Mouse (Mus musculus): Measurements from ENCODE around the gene Cacnb4. TPM values are rescaled to one million over a fixed set of nuclear protein-coding genes. Genes with fewer than 3 reads are reported as not detected.

Gene Cacnb4
- polyA plus RNA-seq, 1 experiment from 2014 or later, result 2.0 TPM

- Histone ChIP-seq H3K4me3 (ENCODE audit: low read length) (no peak overlapping the region), H3K4me2 (replicated peaks; ENCODE audit: low read depth, low read length) (no peak overlapping the region), H3K4me1 (ENCODE audit: insufficient read depth, low read length) (no peaks in the 10 kb centered on the region), H3K9ac (replicated peaks; ENCODE audit: low read length) (no peak overlapping the region), H3K27ac (ENCODE audit: low read length) (no peak overlapping the region), H3K27me3 (ENCODE audit: insufficient read depth, low read length) (no peaks in the 10 kb centered on the region), H3K36me3 (ENCODE audit: insufficient read depth, low read length) (peaks cover 6% of the 10 kb centered on the region; the same call in 1 of the 2 replicates), H3K9me3 (ENCODE audit: low read length) (no peaks in the 10 kb centered on the region)
- 0 out of 2 replicates have a peak, but pooled peaks have one; percentile 51 for ATAC-seq (ENCODE audit: low FRiP score, low TSS enrichment)
- WGBS, result 50% methylated on average over 6 of the region's 6 CpGs
Observed at GRCm38 (mm10) chr2:52694604-52695003, 18.0 kb upstream of the Cacnb4 start.

DNA sequence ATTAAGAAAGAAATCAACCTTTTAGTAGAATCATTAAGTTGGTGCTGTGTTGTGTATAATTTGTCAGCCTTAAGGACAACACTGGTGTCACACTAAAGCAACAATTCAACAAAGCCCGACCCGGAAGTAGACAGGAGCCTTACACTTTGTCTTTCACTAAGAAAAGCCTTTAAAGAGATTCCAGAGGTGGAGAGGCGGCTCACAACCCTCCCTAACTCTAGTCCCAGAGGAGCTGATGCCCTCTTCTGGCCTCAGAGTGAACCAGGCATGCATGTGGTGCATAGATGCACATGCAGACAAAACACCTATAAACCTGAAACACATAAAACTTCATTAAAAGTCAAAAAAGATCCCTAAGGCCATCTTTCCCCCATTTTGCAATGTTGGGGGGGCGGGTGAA lies 15.1 kb upstream of the Cacnb4 start:
- H3K27ac ChIP-seq (ENCODE audit: low read length), result no peak overlapping the region
- no peak for ATAC-seq (ENCODE audit: low FRiP score, low TSS enrichment)
- no peaks in the 10 kb centered on the region for H3K27me3 ChIP-seq (ENCODE audit: insufficient read depth, low read length)
- no peak overlapping the region for H3K4me2 ChIP-seq (replicated peaks; ENCODE audit: low read depth, low read length)
- H3K4me1 ChIP-seq (ENCODE audit: insufficient read depth, low read length), result no peaks in the 10 kb centered on the region
- H3K36me3 ChIP-seq (ENCODE audit: insufficient read depth, low read length), result 0 out of 2 replicates have a peak, but pooled peaks cover 3% of the 10 kb centered on the region
- H3K4me3 ChIP-seq (ENCODE audit: low read length), result no peak overlapping the region
- H3K9me3 ChIP-seq (ENCODE audit: low read length), result no peaks in the 10 kb centered on the region
- no peak overlapping the region for H3K9ac ChIP-seq (replicated peaks; ENCODE audit: low read length)
- WGBS, result 80% methylated on average over 4 of the region's 4 CpGs

- no peak overlapping the region for H3K4me2 ChIP-seq (replicated peaks; ENCODE audit: low read depth, low read length)
- H3K27ac ChIP-seq (ENCODE audit: low read length), result no peak overlapping the region
- no peaks in the 10 kb centered on the region for H3K36me3 ChIP-seq (ENCODE audit: insufficient read depth, low read length)
- WGBS, result 68% methylated on average over 6 of the region's 6 CpGs
- no peaks in the 10 kb centered on the region for H3K9me3 ChIP-seq (ENCODE audit: low read length)
- no peak for ATAC-seq (ENCODE audit: low FRiP score, low TSS enrichment)
- no peaks in the 10 kb centered on the region for H3K4me1 ChIP-seq (ENCODE audit: insufficient read depth, low read length)
- no peaks in the 10 kb centered on the region for H3K27me3 ChIP-seq (ENCODE audit: insufficient read depth, low read length)
- H3K4me3 ChIP-seq (ENCODE audit: low read length), result no peak overlapping the region
- H3K9ac ChIP-seq (replicated peaks; ENCODE audit: low read length), result no peak overlapping the region
Observed at GRCm38 (mm10) chr2:52686601-52687000, 10.0 kb upstream of the Cacnb4 start.

DNA sequence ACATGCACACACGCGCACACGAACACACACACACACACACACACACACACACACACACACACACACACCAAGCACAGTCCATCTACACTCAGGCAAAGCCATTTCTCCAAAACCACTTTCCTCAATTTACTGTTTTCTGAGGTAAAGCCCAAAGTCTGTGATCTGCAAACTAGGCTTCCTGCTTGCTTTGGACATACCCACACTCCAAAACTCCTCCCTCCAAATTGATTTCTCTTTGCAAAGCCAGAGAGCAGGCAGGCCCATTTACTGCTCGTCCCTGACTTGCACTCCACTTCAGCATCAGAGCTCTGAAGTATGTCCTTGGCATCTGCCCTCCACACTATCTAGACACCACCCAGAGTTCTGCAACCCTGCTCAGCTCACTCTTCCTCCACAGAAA lies 958 bp upstream of the Cacnb4 start:
- H3K9ac ChIP-seq (replicated peaks; ENCODE audit: low read length), result no peak overlapping the region
- ATAC-seq (ENCODE audit: low FRiP score, low TSS enrichment), result no peak

GRCm38 (mm10) chr2:52676913-52677303 lies 277 bp upstream of the Cacnb4 start:
- Histone ChIP-seq H3K4me2 (replicated peaks; ENCODE audit: low read depth, low read length) (peak overlapping the region; percentile 82), H3K9me3 (ENCODE audit: low read length) (no peaks in the 10 kb centered on the region), H3K36me3 (ENCODE audit: insufficient read depth, low read length) (no peaks in the 10 kb centered on the region), H3K4me1 (ENCODE audit: insufficient read depth, low read length) (peaks cover 15% of the 10 kb centered on the region; the same call in 1 of the 2 replicates), H3K4me3 (ENCODE audit: low read length) (peak overlapping the region; percentile 71), H3K27me3 (ENCODE audit: insufficient read depth, low read length) (peaks cover 16% of the 10 kb centered on the region), H3K9ac (replicated peaks; ENCODE audit: low read length) (no peak overlapping the region), H3K27ac (ENCODE audit: low read length) (0 out of 2 replicates have a peak overlapping the region, but pooled peaks have one; percentile 34)
- peak; percentile 18; the same call in 1 of the 2 replicates for ATAC-seq (ENCODE audit: low FRiP score, low TSS enrichment)
- 5% methylated on average over 6 of the region's 6 CpGs for WGBS

More for the DNA sequence above, 958 bp upstream of the Cacnb4 start:
- Histone ChIP-seq H3K27ac (ENCODE audit: low read length) (no peak overlapping the region), H3K9me3 (ENCODE audit: low read length) (no peaks in the 10 kb centered on the region), H3K27me3 (ENCODE audit: insufficient read depth, low read length) (peaks cover 16% of the 10 kb centered on the region), H3K36me3 (ENCODE audit: insufficient read depth, low read length) (no peaks in the 10 kb centered on the region), H3K4me3 (ENCODE audit: low read length) (no peak overlapping the region), H3K4me1 (ENCODE audit: insufficient read depth, low read length) (peaks cover 15% of the 10 kb centered on the region; the same call in 1 of the 2 replicates), H3K4me2 (replicated peaks; ENCODE audit: low read depth, low read length) (no peak overlapping the region)
- 60% methylated on average over 4 of the region's 4 CpGs for WGBS

DNA sequence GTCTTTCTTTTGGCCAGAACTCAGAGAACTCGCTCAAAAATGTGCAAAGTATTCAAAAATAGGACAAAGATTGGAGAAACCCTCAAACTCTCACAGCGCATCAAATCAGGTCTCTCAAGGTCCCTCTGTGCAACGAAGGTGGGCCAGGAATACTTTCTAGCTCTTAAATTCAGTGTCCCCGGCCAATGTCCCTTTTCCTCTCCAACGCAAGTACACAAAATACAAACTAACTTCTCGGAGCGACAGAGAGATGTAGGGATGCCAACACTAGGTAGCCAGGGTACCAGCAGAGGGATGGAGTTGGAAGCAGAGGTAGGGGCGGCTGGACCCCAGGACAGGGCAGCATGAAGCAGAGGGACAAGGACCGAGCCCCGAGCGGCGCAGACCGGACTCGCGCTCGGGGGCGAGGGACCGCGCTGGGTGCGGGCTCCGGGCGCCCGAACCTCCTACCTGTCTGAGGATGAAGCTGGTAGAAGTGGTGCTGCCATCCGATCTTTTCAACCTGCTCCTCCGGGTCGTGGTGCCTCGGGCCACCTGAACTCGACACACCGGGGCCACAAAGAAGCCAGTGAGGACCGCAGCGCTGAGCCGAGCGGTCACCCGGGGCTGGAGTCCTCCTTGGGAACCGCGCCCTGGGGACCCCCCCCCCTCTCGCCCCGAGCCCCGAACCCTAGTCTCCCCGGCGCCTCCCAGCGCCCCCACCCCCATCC lies 1.2 kb downstream of the Cacnb4 start:
- 0 out of 2 replicates have a peak overlapping the region, but pooled peaks have one; percentile 29 for H3K27ac ChIP-seq (ENCODE audit: low read length)
- no peaks in the 10 kb centered on the region for H3K36me3 ChIP-seq (ENCODE audit: insufficient read depth, low read length)
- H3K9ac ChIP-seq (replicated peaks; ENCODE audit: low read length), result peak overlapping the region; percentile 78
- H3K27me3 ChIP-seq (ENCODE audit: insufficient read depth, low read length), result peaks cover 16% of the 10 kb centered on the region
- ATAC-seq (ENCODE audit: low FRiP score, low TSS enrichment), result peak; percentile 67
- 1% methylated on average over 41 of the region's 42 CpGs for WGBS
- no peaks in the 10 kb centered on the region for H3K9me3 ChIP-seq (ENCODE audit: low read length)
- H3K4me2 ChIP-seq (replicated peaks; ENCODE audit: low read depth, low read length), result peak overlapping the region; percentile 82
- peaks cover 15% of the 10 kb centered on the region; the same call in 1 of the 2 replicates for H3K4me1 ChIP-seq (ENCODE audit: insufficient read depth, low read length)
- peak overlapping the region; percentile 71 for H3K4me3 ChIP-seq (ENCODE audit: low read length)

DNA sequence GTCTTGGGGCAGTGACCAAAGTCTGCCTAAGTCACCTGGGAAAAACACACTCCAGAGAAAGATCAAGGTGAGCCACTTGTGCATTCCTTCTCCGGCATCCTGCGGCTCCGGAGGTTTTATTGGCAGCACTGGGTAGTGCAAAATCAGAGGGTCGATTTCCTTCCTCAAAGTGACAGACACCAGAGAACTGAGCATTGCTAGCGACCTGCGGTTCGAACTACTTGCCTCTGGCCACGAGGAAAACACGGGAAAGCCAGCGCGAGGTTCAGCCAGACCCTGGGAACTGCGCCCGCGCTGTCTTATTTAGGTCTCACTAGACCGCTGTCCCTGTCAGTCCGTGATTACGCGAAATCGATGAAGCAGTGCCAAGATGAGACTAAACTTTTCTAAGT lies 1.7 kb downstream of the Cacnb4 start:
- no peaks in the 10 kb centered on the region for H3K9me3 ChIP-seq (ENCODE audit: low read length)
- peaks cover 15% of the 10 kb centered on the region; the same call in 1 of the 2 replicates for H3K4me1 ChIP-seq (ENCODE audit: insufficient read depth, low read length)
- H3K4me3 ChIP-seq (ENCODE audit: low read length), result peak overlapping the region; percentile 71
- no peak for ATAC-seq (ENCODE audit: low FRiP score, low TSS enrichment)
- H3K36me3 ChIP-seq (ENCODE audit: insufficient read depth, low read length), result no peaks in the 10 kb centered on the region
- WGBS, result 1% methylated on average over 19 of the region's 19 CpGs
- H3K27me3 ChIP-seq (ENCODE audit: insufficient read depth, low read length), result peaks cover 16% of the 10 kb centered on the region
- H3K9ac ChIP-seq (replicated peaks; ENCODE audit: low read length), result peak overlapping the region; percentile 78
- peak overlapping the region; percentile 82 for H3K4me2 ChIP-seq (replicated peaks; ENCODE audit: low read depth, low read length)
- H3K27ac ChIP-seq (ENCODE audit: low read length), result no peak overlapping the region

DNA sequence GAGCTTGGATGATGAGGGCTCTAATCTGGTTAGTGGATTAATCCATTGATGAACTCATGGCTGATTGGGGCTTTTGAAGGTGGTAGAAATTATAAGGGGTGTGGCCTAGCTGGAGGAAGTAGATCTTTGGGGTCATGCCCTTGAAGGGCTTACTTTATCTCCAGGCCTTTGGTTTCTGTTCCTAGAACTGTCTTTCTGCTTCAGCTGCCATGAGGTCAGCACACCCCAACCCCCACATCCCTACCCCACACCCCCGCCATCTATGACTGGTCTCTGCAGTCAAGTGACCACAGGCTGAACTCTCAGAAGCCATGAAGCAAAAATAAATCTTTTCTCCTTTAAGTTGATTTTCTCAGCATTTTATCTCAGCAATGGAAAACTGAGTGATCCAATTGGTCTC lies 3.5 kb downstream of the Cacnb4 start:
- Histone ChIP-seq H3K9me3 (ENCODE audit: low read length) (no peaks in the 10 kb centered on the region), H3K9ac (replicated peaks; ENCODE audit: low read length) (no peak overlapping the region), H3K4me2 (replicated peaks; ENCODE audit: low read depth, low read length) (no peak overlapping the region), H3K4me3 (ENCODE audit: low read length) (no peak overlapping the region), H3K4me1 (ENCODE audit: insufficient read depth, low read length) (peaks cover 15% of the 10 kb centered on the region; the same call in 1 of the 2 replicates), H3K27ac (ENCODE audit: low read length) (no peak overlapping the region), H3K27me3 (ENCODE audit: insufficient read depth, low read length) (peaks cover 16% of the 10 kb centered on the region), H3K36me3 (ENCODE audit: insufficient read depth, low read length) (no peaks in the 10 kb centered on the region)
- ATAC-seq (ENCODE audit: low FRiP score, low TSS enrichment), result no peak
- 60% methylated on average over 1 of the region's 1 CpGs for WGBS

DNA sequence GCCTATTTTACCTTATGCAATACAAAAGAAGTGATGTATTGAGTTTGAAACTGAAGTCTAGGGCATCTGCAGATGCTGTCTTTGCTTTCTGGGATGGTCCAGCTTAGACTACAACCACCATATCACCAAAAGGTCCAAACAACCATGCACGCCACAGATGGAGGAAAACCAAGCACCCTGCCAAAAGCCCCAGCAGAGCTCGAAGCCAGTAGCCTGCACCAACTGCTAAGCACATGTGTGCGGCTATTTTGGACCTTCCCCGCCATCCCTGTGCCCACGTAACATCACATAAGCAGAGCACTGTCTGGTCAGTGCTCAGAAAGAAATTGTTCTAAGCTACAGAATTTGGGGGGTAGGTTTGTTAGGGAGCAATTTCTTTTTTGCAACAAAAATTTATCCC lies 5.9 kb downstream of the Cacnb4 start:
- Histone ChIP-seq H3K9ac (replicated peaks; ENCODE audit: low read length) (no peak overlapping the region), H3K27ac (ENCODE audit: low read length) (no peak overlapping the region), H3K4me3 (ENCODE audit: low read length) (no peak overlapping the region), H3K36me3 (ENCODE audit: insufficient read depth, low read length) (no peaks in the 10 kb centered on the region), H3K9me3 (ENCODE audit: low read length) (no peaks in the 10 kb centered on the region), H3K27me3 (ENCODE audit: insufficient read depth, low read length) (peaks cover 11% of the 10 kb centered on the region), H3K4me1 (ENCODE audit: insufficient read depth, low read length) (peaks cover 7% of the 10 kb centered on the region; the same call in 1 of the 2 replicates), H3K4me2 (replicated peaks; ENCODE audit: low read depth, low read length) (no peak overlapping the region)
- ATAC-seq (ENCODE audit: low FRiP score, low TSS enrichment), result no peak
- WGBS, result 86% methylated on average over 5 of the region's 5 CpGs

GRCm38 (mm10) chr2:52668480-52668879 lies 8.2 kb downstream of the Cacnb4 start:
- WGBS, result 92% methylated on average over 6 of the region's 6 CpGs
- no peaks in the 10 kb centered on the region for H3K36me3 ChIP-seq (ENCODE audit: insufficient read depth, low read length)
- H3K27me3 ChIP-seq (ENCODE audit: insufficient read depth, low read length), result no peaks in the 10 kb centered on the region
- no peak overlapping the region for H3K4me2 ChIP-seq (replicated peaks; ENCODE audit: low read depth, low read length)
- no peak overlapping the region for H3K4me3 ChIP-seq (ENCODE audit: low read length)
- no peak for ATAC-seq (ENCODE audit: low FRiP score, low TSS enrichment)
- no peaks in the 10 kb centered on the region for H3K4me1 ChIP-seq (ENCODE audit: insufficient read depth, low read length)
- no peaks in the 10 kb centered on the region for H3K9me3 ChIP-seq (ENCODE audit: low read length)
- no peak overlapping the region for H3K9ac ChIP-seq (replicated peaks; ENCODE audit: low read length)
- H3K27ac ChIP-seq (ENCODE audit: low read length), result no peak overlapping the region
